Mouse (Mus musculus) ovary, postnatal 36 days (tissue): ENCODE results near the gene Gm20715.
"Not testable (repeated sequence)": the region's sequence is repeated elsewhere in the genome, so short reads cannot be mapped to it uniquely, and the experiment has no call there.

Experiments used
- DNase-seq: peaks from one replicate; pipeline ENCODE4 v3.0.0; 2022; ENCODE audit warnings: low spot score, mixed read lengths

Gm20715 gene

GRCm38 (mm10) chr7:6410043-6410442, at the start of gene Gm20715:
Gene Gm20715, plus strand, starts transcription at chr7:6410277.
- peak; percentile 91 for DNase-seq

- DNase-seq: no peak
These were observed 49.5 kb upstream of the Gm20715 start for GRCm38 (mm10) chr7:6360477-6361060.

GRCm38 (mm10) chr7:6361756-6362155, 48.3 kb upstream of the Gm20715 start:
- DNase-seq: no peak

GRCm38 (mm10) chr7:6362268-6363046, 47.6 kb upstream of the Gm20715 start:
- DNase-seq: peak; percentile 99

GRCm38 (mm10) chr7:6363047-6363488, 47.0 kb upstream of the Gm20715 start, which contains the start of gene Zfp78:
Gene Zfp78, plus strand, starts transcription at chr7:6363280.
- DNase-seq: no peak

DNA sequence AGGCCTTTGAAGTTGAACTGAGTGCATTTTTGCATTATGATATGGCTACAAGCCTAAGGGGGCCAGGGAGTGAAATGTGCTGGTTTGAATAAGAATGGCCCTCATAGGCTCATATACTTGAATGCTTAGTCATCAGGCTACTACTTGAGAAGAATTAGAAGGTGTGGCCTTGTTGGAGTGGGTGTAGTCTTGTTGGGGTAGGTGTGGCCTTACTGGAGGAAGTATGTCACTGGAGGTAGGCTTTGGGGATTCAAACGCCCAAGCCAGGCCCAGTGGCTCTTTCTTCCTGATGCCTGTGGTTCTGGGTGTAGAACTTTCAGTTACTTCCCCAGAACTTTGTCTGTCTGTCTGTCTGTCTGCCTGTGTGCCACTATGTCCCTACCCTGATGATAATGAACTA, 45.3 kb upstream of the Gm20715 start:
- no peak for DNase-seq

DNA sequence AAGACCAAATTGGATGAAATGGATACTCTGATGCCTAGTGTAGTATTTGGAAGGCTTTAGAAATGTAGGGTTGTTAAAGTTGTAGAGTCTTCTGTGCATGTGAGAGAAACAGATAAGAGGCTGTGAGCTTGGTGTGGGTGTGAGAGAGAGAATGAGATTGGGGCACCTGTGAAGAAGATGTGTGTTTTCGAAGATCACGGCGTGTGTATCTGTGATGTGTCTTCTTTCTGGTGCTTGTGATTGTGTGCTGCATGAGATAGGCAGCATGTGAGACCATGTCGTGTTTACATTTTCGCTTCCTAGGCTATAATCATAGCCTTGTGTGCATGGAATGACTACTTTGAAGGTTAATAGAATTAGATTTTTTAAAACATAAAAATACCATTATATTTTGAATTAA, 42.9 kb upstream of the Gm20715 start:
- no peak for DNase-seq

- not testable (repeated sequence) for DNase-seq
These were observed 41.9 kb upstream of the Gm20715 start for GRCm38 (mm10) chr7:6368146-6368545.

DNA sequence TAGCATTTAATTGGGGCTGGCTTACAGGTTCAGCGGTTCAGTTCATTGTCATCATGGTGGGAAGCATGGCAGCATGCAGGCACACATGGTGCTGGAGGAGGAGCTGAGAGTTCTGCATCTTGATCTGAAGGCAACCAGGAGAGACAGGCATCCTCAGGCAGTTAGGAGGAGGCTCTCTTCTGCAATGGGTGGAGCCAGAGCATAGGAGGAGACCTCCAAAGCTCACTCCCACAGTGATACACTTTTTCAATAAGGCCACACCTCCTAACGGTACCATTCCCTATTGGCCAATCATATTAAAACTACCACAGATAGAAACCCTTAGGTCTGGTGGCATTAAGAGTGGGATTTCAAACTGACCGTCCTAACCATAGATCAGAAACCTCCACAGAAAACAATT, 40.6 kb upstream of the Gm20715 start:
- DNase-seq: no peak

- no peak for DNase-seq
These were observed 37.1 kb upstream of the Gm20715 start for GRCm38 (mm10) chr7:6372993-6373392.

GRCm38 (mm10) chr7:6378441-6378840, 31.6 kb upstream of the Gm20715 start:
- no peak for DNase-seq

- no peak for DNase-seq
These were observed 28.6 kb upstream of the Gm20715 start for GRCm38 (mm10) chr7:6381431-6381830.

DNA sequence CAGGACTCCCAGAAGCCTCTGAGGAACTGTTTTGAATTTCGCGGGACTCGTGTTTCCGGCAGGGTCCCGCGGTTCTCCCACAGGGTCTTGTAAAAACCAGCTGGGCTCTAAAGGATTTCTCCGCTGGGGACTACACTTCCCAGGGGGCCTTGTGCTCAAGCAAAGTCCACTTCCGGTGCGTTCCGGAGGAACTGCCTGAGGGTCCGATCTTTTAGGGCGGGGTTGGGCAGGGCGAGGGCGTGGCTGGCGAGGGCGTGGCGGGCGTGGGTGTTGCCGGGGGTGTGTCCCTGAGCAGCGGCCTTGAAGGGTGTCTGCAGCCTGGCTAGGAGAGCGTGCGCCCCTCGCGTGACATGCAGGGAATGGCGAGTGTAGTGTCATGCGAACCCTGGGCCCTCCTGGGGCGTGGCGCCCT, 27.0 kb upstream of the Gm20715 start, which contains the start of gene Zfp28:
Gene Zfp28 (plus strand): TSS at position 252 of the 412 bp plus-strand sequence.
- DNase-seq: peak; percentile 96

DNA sequence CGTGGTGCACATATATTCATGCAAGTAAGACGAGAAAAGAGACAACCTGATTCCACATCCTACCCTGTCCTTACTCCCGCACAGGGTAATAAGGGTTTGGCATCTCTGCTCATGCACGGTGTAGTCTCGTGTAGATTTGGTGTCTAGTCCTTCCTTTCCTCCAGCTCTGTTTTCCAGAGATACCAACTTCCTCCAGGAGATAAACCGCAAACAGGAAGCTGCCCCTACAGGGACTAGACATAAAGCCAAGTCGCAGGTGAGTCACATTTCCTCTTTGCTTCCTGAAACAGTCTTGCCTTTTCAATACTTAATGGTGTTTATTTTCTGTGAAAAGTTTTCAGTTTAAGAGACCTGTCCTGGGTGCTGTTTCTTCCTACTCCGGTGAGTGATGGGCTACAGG, 26.1 kb upstream of the Gm20715 start:
- DNase-seq: no peak

DNA sequence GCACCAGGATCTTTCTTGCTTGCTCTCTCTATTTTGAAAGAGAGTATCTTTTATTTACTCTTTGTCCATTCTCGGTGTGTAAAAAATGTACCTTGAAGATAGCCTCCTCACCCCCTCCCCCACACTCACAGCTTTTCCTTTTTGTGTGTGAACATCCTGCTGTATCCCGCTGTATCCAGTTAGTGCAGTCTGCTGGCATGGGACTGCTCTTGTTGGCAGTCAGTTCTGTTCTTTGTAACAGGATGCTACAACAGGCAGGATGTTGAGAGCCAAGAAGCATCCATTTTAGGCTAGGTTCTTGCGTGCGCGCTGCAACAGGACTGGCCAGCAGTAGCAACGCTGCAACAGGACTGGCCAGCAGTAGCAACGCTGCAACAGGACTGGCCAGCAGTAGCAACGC, 23.1 kb upstream of the Gm20715 start:
- no peak for DNase-seq

- DNase-seq: no peak
These were observed 21.1 kb upstream of the Gm20715 start for GRCm38 (mm10) chr7:6388971-6389370.

DNA sequence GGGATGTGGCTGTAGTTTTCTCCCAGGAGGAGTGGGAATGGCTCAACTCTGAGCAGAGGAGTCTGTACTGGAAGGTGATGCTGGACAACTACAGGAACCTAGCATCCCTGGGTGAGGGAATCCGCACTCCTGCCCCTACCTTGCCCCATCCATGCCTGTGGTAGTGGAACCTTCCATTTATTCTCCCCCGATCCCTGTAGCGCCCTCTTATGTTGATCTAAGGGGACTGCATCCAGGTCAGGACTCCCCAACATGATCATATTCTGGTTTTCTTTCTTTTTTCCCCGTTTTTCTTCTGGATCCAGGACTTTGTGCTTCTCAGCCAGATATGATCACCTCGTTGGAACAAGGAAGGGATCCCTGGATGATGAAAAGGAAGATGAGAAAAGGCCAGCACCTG, 20.6 kb upstream of the Gm20715 start:
- no peak for DNase-seq

- DNase-seq: peak; percentile 23
These were observed 11.8 kb upstream of the Gm20715 start, which contains the start of gene Smim17 for GRCm38 (mm10) chr7:6397996-6398975. Gene Smim17, plus strand, starts transcription at chr7:6398715.

- DNase-seq: no peak
These were observed 4.8 kb downstream of the Gm20715 start for GRCm38 (mm10) chr7:6414626-6415441.

GRCm38 (mm10) chr7:6415442-6415787, 5.3 kb downstream of the Gm20715 start:
- no peak for DNase-seq

- DNase-seq: no peak
These were observed 9.8 kb downstream of the Gm20715 start for GRCm38 (mm10) chr7:6419894-6420293.
